Mouse (Mus musculus) G1E (cell line): ENCODE results near the gene Fsd1l.

Source experiments
- CTCF ChIP-seq: IDR thresholded peaks from 2 replicates; pipeline ENCODE4 v1.5.1; 2012; ENCODE audit warnings: low read depth, low read length, inconsistent platforms, mixed read lengths
- GATA1 ChIP-seq: IDR thresholded peaks from 2 replicates; pipeline ENCODE4 v1.6.1; 2012; ENCODE audit warnings: borderline replicate concordance, low read length, inconsistent platforms, mixed read lengths
- POLR2AphosphoS5 ChIP-seq: IDR thresholded peaks from 2 replicates; pipeline ENCODE4 v1.6.1; 2012; ENCODE audit warnings: low read depth, low read length, inconsistent platforms; ENCODE audit not compliant: insufficient replicate concordance
- TAL1 ChIP-seq: conservative IDR thresholded peaks from 2 replicates; pipeline ENCODE4 v1.6.1; 2012; ENCODE audit warnings: low read depth, low read length, inconsistent platforms, mixed read lengths

DNA sequence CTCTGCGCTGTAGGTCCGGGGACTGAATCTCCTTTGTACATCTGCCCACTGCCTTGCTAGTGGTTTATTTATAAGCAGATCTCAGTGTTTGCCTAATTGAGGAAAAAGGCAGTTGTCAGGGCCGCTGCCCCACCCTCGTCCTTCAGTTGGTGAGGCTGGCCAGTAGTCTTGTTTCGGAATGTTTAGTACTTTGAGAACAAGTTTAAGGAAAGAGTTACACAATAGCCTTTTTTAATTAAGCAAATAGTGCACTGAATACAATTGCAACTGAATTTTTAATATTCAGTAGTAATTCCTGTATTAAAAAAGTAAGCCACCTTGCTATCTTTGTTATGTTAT lies 709 bp downstream of the Fsd1l start:
- no peak for TF ChIP-seq GATA1
- no peak for TF ChIP-seq CTCF
- no peak for TF ChIP-seq POLR2AphosphoS5
- no peak for TF ChIP-seq TAL1
